Mouse (Mus musculus) testis, adult 2 months (tissue): ENCODE data around the gene Rgs6. TPM values are rescaled to one million over a fixed set of nuclear protein-coding genes. Genes with fewer than 3 reads are reported as not detected.

Source experiments
- H3K27ac ChIP-seq: fragments of 200-500 bp; 2 replicates; pipeline ENCODE4 v1.5.1; 2012; ENCODE audit warnings: low read depth, low read length; ENCODE audit not compliant: control insufficient read depth, insufficient read depth
- H3K27me3 ChIP-seq: fragments of 200-500 bp; 2 replicates; pipeline ENCODE4 v1.6.1; 2012; ENCODE audit warnings: mild to moderate bottlenecking, low read length, moderate library complexity; ENCODE audit not compliant: control insufficient read depth, insufficient read depth
- H3K36me3 ChIP-seq: fragments of 200-500 bp; 2 replicates; pipeline ENCODE4 v1.6.1; 2012; ENCODE audit warnings: mild to moderate bottlenecking, low read length; ENCODE audit not compliant: control insufficient read depth, insufficient read depth
- H3K4me1 ChIP-seq: fragments of 200-500 bp; 2 replicates; pipeline ENCODE4 v1.6.1; 2012; ENCODE audit warnings: low read length; ENCODE audit not compliant: control insufficient read depth, insufficient read depth
- H3K4me3 ChIP-seq: fragments of 200-500 bp; 2 replicates; pipeline ENCODE4 v1.5.1; 2012; ENCODE audit warnings: low read depth, mild to moderate bottlenecking, low read length, moderate library complexity, mixed read lengths; ENCODE audit not compliant: control insufficient read depth
- CTCF ChIP-seq: fragments of 200-500 bp; IDR thresholded peaks from 2 replicates; pipeline ENCODE4 v1.5.1; 2012; ENCODE audit warnings: low read depth, mild to moderate bottlenecking, inconsistent platforms, low read length, moderate library complexity; ENCODE audit not compliant: control insufficient read depth, insufficient read depth, insufficient replicate concordance
- POLR2A ChIP-seq: fragments of 200-500 bp; IDR thresholded peaks from 2 replicates; pipeline ENCODE4 v1.6.1; 2012; ENCODE audit warnings: low read depth, mild to moderate bottlenecking, inconsistent platforms, low read length, moderate library complexity; ENCODE audit not compliant: control insufficient read depth
- polyA plus RNA-seq: library from polyadenylated mRNA; depleted of rRNA; stranded (reverse); fragments of >200 nt; gene quantifications from 2 replicates; pipeline ENCODE4 v1.2.3, GENCODE M21; 2012

The Rgs6 gene
- polyA plus RNA-seq, 1 experiment, result 0.75 TPM

- H3K4me1 ChIP-seq, result no peaks in the 10 kb centered on the region; the same call in 1 of the 2 replicates
- H3K27me3 ChIP-seq, result no peaks in the 10 kb centered on the region
- H3K27ac ChIP-seq, result no peak overlapping the region
- TF ChIP-seq CTCF, result no peak
- TF ChIP-seq POLR2A, result no peak
- no peaks in the 10 kb centered on the region for H3K36me3 ChIP-seq
- H3K4me3 ChIP-seq, result no peak overlapping the region
These were observed 457.0 kb downstream of the Rgs6 start for GRCm38 (mm10) chr12:83045001-83045531.

- TF ChIP-seq POLR2A, result no peak
- no peaks in the 10 kb centered on the region; the same call in 1 of the 2 replicates for H3K4me1 ChIP-seq
- no peak overlapping the region for H3K27ac ChIP-seq
- no peaks in the 10 kb centered on the region for H3K36me3 ChIP-seq
- no peak overlapping the region for H3K4me3 ChIP-seq
- no peaks in the 10 kb centered on the region for H3K27me3 ChIP-seq
These were observed 458.6 kb downstream of the Rgs6 start for GRCm38 (mm10) chr12:83046734-83047133.

- H3K36me3 ChIP-seq, result no peaks in the 10 kb centered on the region
- no peaks in the 10 kb centered on the region; the same call in 1 of the 2 replicates for H3K4me1 ChIP-seq
- no peak overlapping the region for H3K4me3 ChIP-seq
- H3K27me3 ChIP-seq, result no peaks in the 10 kb centered on the region
- no peak overlapping the region for H3K27ac ChIP-seq
- TF ChIP-seq POLR2A (no peak), CTCF (no peak)
These were observed 459.6 kb downstream of the Rgs6 start for GRCm38 (mm10) chr12:83047710-83048109.

GRCm38 (mm10) chr12:83050514-83050913 lies 462.4 kb downstream of the Rgs6 start:
- Histone ChIP-seq H3K4me3 (no peak overlapping the region), H3K4me1 (peaks cover 3% of the 10 kb centered on the region), H3K27ac (no peak overlapping the region), H3K27me3 (no peaks in the 10 kb centered on the region), H3K36me3 (no peaks in the 10 kb centered on the region)
- TF ChIP-seq CTCF (no peak), POLR2A (no peak)

GRCm38 (mm10) chr12:83052391-83052790 lies 464.3 kb downstream of the Rgs6 start:
- H3K36me3 ChIP-seq, result no peaks in the 10 kb centered on the region
- H3K4me3 ChIP-seq, result no peak overlapping the region
- H3K4me1 ChIP-seq, result peaks cover 3% of the 10 kb centered on the region
- no peak overlapping the region for H3K27ac ChIP-seq
- no peaks in the 10 kb centered on the region for H3K27me3 ChIP-seq
- TF ChIP-seq POLR2A (no peak), CTCF (no peak)

GRCm38 (mm10) chr12:83055690-83056089 lies 467.6 kb downstream of the Rgs6 start:
- Histone ChIP-seq H3K36me3 (no peaks in the 10 kb centered on the region), H3K27me3 (no peaks in the 10 kb centered on the region), H3K4me3 (no peak overlapping the region), H3K4me1 (peaks cover 3% of the 10 kb centered on the region), H3K27ac (no peak overlapping the region)
- TF ChIP-seq POLR2A (no peak), CTCF (no peak)

GRCm38 (mm10) chr12:83066426-83066825 lies 478.3 kb downstream of the Rgs6 start:
- H3K27ac ChIP-seq, result no peak overlapping the region
- no peak overlapping the region for H3K4me3 ChIP-seq
- H3K4me1 ChIP-seq, result no peaks in the 10 kb centered on the region
- no peaks in the 10 kb centered on the region for H3K36me3 ChIP-seq
- H3K27me3 ChIP-seq, result no peaks in the 10 kb centered on the region
- TF ChIP-seq CTCF (no peak), POLR2A (no peak)

GRCm38 (mm10) chr12:83070848-83071247 lies 482.8 kb downstream of the Rgs6 start:
- no peaks in the 10 kb centered on the region for H3K36me3 ChIP-seq
- H3K4me3 ChIP-seq, result no peak overlapping the region
- H3K27me3 ChIP-seq, result no peaks in the 10 kb centered on the region
- no peak overlapping the region for H3K27ac ChIP-seq
- TF ChIP-seq CTCF (no peak), POLR2A (no peak)
- no peaks in the 10 kb centered on the region for H3K4me1 ChIP-seq
